Mouse (Mus musculus) spleen, postnatal 4 days (tissue): ENCODE results near the gene Srrm4.

ENCODE experiments used
- DNase-seq, 2 experiments: peaks; one replicate each; pipeline ENCODE4 v3.0.0; 2022; ENCODE audit warnings: low spot score in 2 of 2

Srrm4 gene

GRCm38 (mm10) chr5:116591346-116592048 is at the start of gene Srrm4:
TSS of gene Srrm4 (minus strand) at chr5:116591817.
- no peak for DNase-seq

GRCm38 (mm10) chr5:116592801-116593430 is 1.3 kb upstream of the Srrm4 start:
- DNase-seq, result no peak

- DNase-seq, result no peak
These were observed 608 bp upstream of the Srrm4 start for GRCm38 (mm10) chr5:116592049-116592800.

DNA sequence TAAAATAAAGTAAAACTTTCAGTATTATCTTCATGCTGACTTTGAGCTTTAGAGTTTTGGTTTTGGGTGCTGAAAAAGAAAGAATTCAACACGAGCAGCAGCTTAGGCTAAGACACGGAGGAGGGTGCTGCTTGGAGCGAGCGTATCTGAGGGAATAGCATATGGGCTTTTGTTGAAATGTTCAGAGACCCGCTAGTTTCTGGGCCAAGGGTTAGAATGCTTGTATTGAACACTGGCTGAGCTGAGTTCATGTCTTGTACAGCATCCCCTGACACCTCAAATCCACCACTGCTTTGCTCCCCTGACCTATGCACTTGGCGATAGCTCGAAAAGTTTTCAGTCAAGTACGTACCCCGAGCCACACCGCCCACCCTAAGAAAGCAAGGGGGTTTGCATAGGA is 919 bp downstream of the Srrm4 start:
- DNase-seq, result no peak

DNA sequence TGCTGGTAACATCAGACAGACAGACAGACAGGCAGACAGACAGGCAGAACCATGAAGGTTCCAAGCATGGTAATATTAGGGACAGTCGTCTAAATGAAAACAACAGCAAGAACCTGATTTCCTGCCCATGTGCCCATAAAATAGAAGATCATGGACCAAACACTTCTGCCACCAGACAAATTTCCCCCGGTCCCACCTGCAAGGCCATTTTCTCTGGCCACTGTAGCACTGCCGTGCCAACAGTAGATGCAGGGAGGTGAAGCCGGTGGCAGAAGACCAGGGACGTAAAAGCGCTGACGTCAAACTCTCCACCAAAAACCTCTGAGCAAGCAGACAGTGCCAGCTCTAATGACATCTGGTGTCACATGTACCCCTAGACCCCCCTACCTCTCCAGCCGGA is 2.0 kb downstream of the Srrm4 start:
- no peak for DNase-seq

GRCm38 (mm10) chr5:116588836-116589235 is 2.8 kb downstream of the Srrm4 start:
- no peak for DNase-seq

- no peak for DNase-seq
These were observed 12.1 kb downstream of the Srrm4 start for GRCm38 (mm10) chr5:116579533-116579932.

DNA sequence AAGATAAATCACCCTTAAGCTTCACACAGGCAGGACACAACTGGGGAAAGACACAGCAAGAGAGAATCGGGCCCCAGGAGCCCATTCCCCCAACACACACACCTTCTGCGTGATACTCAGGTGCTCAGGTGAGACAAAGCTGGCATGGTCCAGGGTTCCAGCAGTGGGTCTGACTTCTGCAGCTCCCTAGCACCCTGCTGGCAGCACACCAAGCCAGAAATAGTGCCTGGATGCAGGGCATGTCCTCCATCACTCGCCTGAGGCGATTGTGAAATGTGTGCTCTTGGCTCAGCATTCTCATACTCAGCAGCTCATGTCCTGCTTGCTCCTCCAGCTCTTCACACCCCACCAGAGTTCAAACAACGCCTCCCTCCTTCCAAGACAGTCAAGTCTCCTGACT is 14.5 kb downstream of the Srrm4 start:
- no peak for DNase-seq

GRCm38 (mm10) chr5:116573307-116573706 is 18.3 kb downstream of the Srrm4 start:
- no peak for DNase-seq

DNA sequence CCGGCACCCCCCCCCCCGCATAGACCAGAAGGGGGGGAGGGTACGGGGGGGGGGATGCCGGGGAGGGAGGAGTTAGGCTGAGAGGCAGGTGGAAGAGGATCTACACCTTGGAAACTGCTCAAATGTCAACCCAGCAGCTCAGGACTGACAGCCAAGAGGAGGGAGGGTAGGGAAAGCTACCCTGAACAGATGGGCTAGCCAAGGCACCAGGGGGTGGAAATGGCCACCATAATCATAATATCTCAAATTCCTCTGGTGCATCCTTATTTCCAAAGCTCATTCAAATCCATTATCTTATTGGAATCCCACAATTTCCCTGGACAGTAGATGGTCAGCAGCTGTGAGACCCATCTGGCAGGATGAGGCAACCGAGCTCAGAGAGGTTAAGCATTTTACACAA is 19.7 kb downstream of the Srrm4 start:
- no peak for DNase-seq

DNA sequence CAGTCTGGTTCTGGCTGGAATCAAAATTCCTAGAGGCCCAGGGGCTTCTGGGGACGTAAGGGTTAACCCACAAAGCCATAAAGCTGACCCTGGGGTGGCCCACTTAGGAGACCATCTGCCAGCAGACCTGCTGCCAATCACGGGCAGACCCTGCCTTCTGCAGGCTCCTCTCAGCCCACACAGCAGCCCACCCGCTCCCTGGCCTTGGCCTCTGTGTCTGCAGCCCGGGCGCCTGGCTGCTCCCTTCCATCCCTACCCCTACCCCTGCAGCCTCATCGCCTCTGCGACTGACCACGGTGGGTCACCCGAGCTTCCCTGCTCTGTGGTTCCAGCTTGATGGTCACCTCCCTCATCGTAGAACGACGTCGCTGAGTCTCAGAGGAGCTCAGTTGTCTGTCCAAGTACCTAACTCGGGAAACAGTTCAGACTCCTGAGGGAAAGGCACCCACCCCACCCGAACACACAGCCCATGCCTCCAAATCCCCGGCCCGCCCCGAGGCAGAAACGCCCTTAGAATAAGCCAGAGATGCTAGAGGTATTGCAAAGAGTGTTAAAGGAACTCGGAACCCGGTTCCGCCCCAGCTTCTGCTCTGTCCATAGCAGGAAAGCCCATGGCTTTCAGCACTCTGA is 20.3 kb downstream of the Srrm4 start:
- DNase-seq, result no peak

GRCm38 (mm10) chr5:116570566-116570965 is 21.1 kb downstream of the Srrm4 start:
- no peak for DNase-seq

DNA sequence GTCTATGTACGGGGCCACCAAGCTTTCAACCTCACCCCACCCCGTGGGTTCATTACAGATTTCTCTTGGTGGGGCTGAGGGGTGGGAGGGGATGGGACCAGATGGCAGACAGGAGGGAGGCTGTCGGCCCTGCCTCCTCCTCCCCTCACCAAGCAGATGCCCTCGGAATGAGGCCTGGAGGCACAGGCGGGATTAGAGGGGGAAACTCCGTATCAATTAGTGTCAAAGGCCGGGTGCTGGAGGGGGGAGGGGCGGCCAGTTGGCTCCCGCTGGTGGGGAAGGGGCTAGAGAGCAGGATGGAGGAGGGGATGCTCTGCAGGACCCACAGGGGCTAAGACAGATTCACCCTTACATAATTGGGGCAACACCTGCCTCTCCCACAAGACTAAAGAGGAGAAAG is 22.0 kb downstream of the Srrm4 start:
- no peak for DNase-seq

DNA sequence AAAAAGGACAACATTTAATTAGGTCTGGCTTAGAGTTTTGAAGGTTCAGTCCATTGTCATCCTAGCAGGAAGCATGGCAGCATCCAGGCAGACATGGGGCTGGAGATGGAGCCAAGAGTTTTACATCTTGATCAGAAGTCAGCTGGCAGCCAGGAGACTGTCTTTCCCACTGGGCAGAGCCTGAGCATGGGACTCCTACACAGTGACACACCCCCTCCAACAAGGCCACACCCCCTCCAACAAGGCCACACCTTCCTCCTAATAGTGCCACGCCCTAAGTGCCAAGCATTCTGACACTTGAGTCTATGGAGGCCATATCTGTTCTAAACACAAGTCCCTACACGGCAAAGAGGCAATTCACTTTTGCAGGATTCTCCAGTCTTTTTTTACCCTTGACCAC is 23.6 kb downstream of the Srrm4 start:
- DNase-seq, result no peak

DNA sequence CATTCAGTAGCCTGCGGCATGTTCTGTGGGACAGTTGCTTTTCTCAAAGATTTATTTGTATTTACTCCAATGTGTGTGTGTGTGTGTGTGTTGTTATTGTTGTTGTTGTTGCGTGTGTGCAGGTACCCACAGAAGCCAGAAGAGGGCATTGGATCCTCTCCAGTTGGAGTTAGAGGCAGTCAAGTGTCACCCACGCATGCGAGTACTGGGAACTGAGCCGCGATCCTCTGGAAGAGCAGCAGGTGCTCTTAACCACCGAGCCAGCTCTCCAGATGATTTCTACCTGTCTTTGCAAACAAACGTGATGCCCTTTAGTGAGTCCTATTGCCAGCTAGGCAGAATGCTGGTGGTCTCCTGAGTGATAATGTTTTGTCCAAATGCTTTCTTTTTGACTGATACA is 24.3 kb downstream of the Srrm4 start:
- DNase-seq, result no peak

DNA sequence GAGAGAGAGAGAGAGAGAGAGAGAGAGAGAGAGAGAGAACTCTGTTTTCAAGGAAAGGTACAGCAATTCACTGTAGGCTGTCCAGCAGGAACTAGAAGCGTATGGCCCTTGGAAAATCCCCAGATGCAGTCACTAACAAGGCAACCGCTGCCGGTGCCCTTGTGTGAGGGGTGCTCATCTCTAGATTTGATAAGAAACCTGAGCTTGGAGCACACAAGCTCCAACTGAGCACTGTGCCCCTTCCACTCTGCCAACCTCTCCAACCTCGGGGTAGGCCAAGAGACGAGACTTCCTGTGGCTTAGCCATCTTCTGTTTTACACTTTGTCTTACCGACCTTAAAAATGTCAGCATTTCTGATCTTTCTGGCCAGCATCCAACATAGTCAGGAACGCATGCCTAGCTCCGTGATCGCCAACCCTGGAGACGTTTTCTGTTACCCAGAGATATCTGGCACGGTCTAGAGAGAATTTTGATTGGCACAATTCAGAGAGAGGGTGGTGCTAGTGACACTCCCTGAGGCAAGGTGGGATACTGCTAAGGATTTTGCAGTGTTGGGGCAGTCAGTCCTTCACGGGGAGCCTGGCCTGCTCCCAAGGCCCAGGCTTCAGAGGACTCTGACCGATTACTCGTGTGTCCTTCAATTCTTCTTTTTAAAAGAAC is 25.1 kb downstream of the Srrm4 start:
- DNase-seq, result no peak

DNA sequence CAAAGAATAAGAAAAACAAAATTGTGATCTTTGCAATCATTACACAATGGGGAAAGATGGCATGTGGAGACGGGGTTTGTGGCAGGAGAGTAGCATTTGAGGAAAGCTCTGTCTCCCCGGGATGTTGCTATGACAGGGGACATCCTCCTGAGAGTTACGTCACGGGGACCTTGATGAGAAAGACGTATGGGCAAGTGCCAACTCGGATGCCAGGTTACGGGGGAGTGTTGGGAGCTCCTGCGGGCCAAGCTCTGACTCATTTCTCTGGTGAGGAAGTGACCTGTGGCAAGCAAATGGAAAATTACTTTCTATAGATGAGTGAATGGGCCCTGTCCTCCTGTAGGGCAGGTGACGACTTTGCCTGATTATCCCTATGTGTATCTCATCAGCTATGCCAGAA is 26.0 kb downstream of the Srrm4 start:
- DNase-seq, result no peak

GRCm38 (mm10) chr5:116564391-116564790 is 27.2 kb downstream of the Srrm4 start:
- no peak for DNase-seq

GRCm38 (mm10) chr5:116563713-116564112 is 27.9 kb downstream of the Srrm4 start:
- DNase-seq, result no peak

DNA sequence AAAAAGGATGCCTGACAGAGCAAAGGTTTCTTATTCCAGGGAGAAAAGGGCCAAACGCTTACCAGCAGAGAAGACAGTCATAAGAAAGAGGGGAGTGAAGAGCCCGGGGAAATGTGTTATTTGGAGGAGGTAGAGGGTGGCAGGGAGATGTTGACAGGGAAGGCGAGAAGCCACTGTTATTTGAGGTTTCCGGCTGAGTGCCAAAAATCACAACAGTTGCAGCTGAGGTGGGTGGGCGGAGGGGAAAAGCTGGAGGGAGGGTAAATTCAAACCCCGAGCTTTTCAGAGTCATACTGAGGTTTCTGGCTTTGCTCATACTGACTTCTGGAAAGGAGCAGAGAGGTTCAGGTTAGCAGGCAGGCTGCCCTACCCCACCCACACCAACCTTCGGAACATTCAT is 32.5 kb downstream of the Srrm4 start:
- DNase-seq, result no peak

DNA sequence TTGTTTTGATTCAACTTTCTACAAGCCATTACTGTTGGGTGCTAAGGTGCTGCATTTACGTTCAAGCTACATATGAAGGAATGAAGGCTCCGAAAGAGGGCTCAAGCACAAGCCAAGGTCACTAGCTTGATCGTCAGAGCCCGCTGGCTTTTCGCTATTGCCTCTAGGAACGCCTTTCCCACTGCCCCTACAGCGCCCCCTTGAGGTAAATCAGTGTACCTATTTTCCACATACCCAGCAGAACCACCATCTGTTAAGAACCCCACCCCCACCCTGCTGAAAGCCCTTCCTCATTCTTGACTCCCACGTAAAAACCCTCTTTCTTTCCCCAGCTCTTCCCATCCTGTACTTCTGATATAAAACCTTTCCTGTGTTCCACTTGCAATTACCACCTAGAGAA is 35.0 kb downstream of the Srrm4 start:
- DNase-seq, result no peak

DNA sequence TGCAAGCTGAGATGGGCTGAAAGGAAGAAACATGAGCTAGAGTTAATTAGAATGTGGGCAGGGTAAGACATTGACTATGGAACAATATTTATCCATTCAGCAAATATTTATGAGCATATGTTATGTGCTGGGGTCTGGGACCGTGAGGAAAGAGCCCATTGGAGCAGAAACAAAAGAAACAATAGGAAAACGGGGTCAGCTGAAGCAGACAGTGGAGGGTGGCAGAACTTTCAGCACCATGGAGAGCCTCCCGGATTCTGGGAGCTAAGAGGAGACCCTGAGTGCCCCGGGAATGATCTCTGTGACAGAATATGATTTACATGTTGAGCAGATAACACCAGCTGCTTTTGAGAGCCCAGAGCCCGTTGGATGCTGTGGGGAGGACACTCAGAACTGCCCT is 37.7 kb downstream of the Srrm4 start:
- DNase-seq, result no peak
